Mouse (Mus musculus): ENCODE data around the gene Unc93b1. TPM values are rescaled to one million over a fixed set of nuclear protein-coding genes. Genes with fewer than 3 reads are reported as not detected.

Gene Unc93b1
- polyA plus RNA-seq, 1 experiment from 2014 or later, result 27.7 TPM

DNA sequence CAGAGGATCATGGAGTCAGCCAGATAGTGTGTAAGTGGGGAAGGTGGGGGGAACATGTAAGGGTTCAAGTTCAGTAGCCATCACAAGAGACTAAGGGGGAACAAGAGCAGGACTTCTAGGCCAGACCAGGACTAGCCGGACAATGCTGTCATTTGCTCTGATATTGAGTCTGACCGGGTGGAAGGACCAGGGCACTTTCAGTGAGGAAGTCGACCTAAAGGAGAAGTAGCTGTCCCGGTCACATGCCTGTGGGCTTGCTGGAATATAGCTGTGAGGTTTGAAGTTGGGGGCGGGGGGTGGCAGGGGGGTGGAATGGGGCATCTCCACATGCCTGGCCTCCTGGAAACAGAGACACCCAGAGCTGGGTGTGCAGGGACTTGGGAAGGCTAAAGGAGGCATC, 20.5 kb upstream of the Unc93b1 start:
- ATAC-seq (ENCODE audit: insufficient number of reproducible peaks, low FRiP score, low TSS enrichment, low read depth), result no peak
- peaks cover 17% of the 10 kb centered on the region for H3K4me1 ChIP-seq
- no peak overlapping the region for H3K27ac ChIP-seq (replicated peaks)
- H3K36me3 ChIP-seq, result peaks cover 18% of the 10 kb centered on the region
- no peak overlapping the region for H3K9ac ChIP-seq
- no peak overlapping the region for H3K4me3 ChIP-seq (replicated peaks)
- H3K27me3 ChIP-seq, result no peaks in the 10 kb centered on the region
- 82% methylated on average over 5 of the region's 5 CpGs for WGBS
- no peaks in the 10 kb centered on the region for H3K9me3 ChIP-seq (replicated peaks)
- H3K4me2 ChIP-seq (replicated peaks), result no peak overlapping the region

DNA sequence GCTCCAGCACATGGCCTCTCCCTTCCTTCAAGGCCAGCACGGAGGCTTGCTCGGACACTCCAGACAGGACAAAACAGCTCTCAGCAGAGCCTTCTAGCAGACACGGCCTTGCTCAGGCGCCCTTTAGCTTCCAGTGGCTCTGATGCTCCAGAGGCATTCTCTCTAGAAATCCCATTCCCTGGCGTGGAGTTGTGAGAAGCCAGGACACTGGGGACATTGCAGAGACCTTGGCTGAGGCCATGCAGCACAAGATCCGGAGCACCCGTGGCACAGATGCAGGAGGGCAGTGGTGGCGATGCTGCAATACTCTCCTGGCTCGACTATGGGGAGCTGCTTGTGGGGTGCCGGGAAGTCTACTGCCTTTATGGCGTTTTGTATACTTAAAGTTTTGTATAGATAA, 18.3 kb upstream of the Unc93b1 start:
- Histone ChIP-seq H3K27ac (replicated peaks) (no peak overlapping the region), H3K36me3 (no peaks in the 10 kb centered on the region), H3K4me1 (peaks cover 11% of the 10 kb centered on the region), H3K9ac (no peak overlapping the region), H3K9me3 (replicated peaks) (no peaks in the 10 kb centered on the region), H3K4me2 (replicated peaks) (no peak overlapping the region), H3K4me3 (replicated peaks) (no peak overlapping the region), H3K27me3 (no peaks in the 10 kb centered on the region)
- ATAC-seq (ENCODE audit: insufficient number of reproducible peaks, low FRiP score, low TSS enrichment, low read depth), result no peak
- WGBS, result 70% methylated on average over 11 of the region's 11 CpGs

DNA sequence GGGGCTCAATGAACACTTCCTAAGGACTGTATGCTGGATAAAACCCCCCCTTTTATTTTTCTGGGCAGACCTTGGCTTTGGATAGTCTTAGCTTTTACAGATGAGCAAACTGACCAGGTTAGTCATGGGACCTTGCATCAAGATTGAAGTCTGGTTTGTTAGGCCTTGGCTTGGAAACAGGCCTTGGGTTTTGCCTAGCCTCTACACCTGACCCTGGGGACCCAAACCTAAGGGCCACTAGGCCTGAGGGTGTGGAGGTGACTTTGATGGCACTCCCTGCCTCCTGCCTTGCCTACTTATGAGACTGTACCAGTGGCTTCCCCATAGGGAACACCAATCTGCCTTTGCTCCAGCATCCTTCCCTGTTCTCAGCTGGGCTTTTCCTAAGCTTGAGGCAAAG, 15.1 kb upstream of the Unc93b1 start:
- Histone ChIP-seq H3K9me3 (replicated peaks) (no peaks in the 10 kb centered on the region), H3K4me1 (no peaks in the 10 kb centered on the region), H3K27me3 (no peaks in the 10 kb centered on the region), H3K4me3 (replicated peaks) (no peak overlapping the region), H3K27ac (replicated peaks) (no peak overlapping the region), H3K9ac (no peak overlapping the region), H3K4me2 (replicated peaks) (no peak overlapping the region), H3K36me3 (no peaks in the 10 kb centered on the region)
- no peak for ATAC-seq (ENCODE audit: insufficient number of reproducible peaks, low FRiP score, low TSS enrichment, low read depth)

DNA sequence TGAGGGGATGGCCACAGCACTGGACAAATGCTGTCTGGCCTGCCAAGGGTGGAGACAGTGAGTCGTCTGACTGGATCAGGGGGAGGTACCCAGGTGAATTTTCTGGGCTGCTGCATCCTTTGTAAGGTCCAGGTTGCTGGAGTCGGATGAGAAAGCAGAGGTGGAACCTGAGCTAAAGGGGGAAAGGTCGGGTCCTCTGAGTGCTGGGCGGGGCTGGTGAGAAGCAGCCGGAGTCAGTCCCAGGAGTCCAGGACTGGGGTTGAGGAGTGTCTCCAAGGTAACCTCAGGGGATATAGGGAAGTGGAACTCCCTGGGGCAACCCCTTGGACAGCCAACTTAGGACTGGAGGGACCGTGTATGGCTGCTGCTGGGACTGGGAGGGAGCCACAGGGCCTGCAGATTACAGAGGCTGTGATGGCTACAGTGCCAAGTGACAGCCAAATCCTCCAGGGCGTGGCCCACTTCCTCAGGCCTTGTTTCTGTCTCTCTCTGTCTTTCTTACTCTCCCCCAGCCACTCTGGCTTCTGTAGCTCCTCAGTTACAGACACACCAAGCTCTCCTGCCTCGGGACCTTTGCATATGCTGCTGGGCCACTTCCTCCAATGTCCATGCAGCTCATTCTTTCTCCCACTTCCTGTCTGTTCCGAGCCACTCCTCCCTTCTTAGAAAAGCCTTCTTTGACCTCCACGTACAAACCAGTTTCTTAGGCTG, 12.2 kb upstream of the Unc93b1 start:
- no peak overlapping the region for H3K4me2 ChIP-seq (replicated peaks)
- no peak for ATAC-seq (ENCODE audit: insufficient number of reproducible peaks, low FRiP score, low TSS enrichment, low read depth)
- no peak overlapping the region for H3K9ac ChIP-seq
- H3K27me3 ChIP-seq, result no peaks in the 10 kb centered on the region
- peaks cover 13% of the 10 kb centered on the region for H3K4me1 ChIP-seq
- no peaks in the 10 kb centered on the region for H3K36me3 ChIP-seq
- no peaks in the 10 kb centered on the region for H3K9me3 ChIP-seq (replicated peaks)
- no peak overlapping the region for H3K4me3 ChIP-seq (replicated peaks)
- WGBS, result 43% methylated on average over 10 of the region's 10 CpGs
- peak overlapping the region; percentile 13; the same call in 1 of the 2 replicates for H3K27ac ChIP-seq (replicated peaks)

DNA sequence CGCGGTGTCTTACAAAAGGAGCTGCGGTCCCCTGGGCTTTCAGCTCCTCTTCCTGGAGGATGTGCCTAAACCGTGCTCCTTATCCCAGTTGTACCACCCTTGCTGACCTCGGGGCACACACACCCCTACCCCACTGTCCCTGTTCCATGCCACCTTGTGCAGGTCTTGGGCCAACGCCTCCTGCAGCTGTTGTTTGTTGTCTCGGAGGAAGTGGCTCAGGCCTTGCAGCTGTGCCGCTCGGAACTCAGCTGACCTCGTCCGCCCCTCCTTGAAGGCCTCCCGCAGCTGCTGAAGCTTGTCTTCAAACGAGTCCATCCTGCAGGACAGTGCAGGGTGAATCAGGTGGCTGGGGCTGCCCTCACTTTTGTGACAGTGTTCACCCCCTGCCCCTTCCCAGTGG, 11.4 kb upstream of the Unc93b1 start:
- Histone ChIP-seq H3K36me3 (no peaks in the 10 kb centered on the region), H3K4me1 (peaks cover 13% of the 10 kb centered on the region), H3K9me3 (replicated peaks) (no peaks in the 10 kb centered on the region), H3K27ac (replicated peaks) (peak overlapping the region; percentile 13), H3K4me2 (replicated peaks) (no peak overlapping the region), H3K27me3 (no peaks in the 10 kb centered on the region), H3K9ac (no peak overlapping the region), H3K4me3 (replicated peaks) (no peak overlapping the region)
- peak; percentile 60 for ATAC-seq (ENCODE audit: insufficient number of reproducible peaks, low FRiP score, low TSS enrichment, low read depth)
- WGBS, result 57% methylated on average over 13 of the region's 13 CpGs

DNA sequence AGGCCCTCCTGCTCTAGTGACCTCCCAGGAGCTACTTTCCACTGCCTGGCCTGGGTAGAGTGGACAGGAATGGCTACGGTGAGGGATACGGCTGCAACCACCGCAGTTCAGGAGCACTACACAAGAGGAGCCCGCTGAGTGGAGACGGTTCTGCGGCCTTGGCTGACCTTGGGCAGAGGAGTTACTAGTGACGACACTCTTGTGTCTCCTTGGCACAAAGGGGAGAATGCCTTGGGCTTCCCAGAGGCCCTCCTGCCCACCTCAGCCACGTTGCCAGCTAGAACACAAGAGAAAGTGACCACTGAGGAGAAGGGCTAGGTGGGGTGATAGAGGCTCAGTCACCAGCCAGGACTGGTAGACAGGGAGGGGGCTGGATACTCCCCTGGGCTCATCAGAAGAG, 10.8 kb upstream of the Unc93b1 start:
- 72% methylated on average over 8 of the region's 8 CpGs for WGBS
- H3K9ac ChIP-seq, result no peak overlapping the region
- peak overlapping the region; percentile 3; the same call in 1 of the 2 replicates for H3K27ac ChIP-seq (replicated peaks)
- H3K4me1 ChIP-seq, result peaks cover 17% of the 10 kb centered on the region
- no peaks in the 10 kb centered on the region for H3K27me3 ChIP-seq
- no peak overlapping the region for H3K4me2 ChIP-seq (replicated peaks)
- no peak for ATAC-seq (ENCODE audit: insufficient number of reproducible peaks, low FRiP score, low TSS enrichment, low read depth)
- no peaks in the 10 kb centered on the region for H3K36me3 ChIP-seq
- H3K9me3 ChIP-seq (replicated peaks), result no peaks in the 10 kb centered on the region
- no peak overlapping the region for H3K4me3 ChIP-seq (replicated peaks)

DNA sequence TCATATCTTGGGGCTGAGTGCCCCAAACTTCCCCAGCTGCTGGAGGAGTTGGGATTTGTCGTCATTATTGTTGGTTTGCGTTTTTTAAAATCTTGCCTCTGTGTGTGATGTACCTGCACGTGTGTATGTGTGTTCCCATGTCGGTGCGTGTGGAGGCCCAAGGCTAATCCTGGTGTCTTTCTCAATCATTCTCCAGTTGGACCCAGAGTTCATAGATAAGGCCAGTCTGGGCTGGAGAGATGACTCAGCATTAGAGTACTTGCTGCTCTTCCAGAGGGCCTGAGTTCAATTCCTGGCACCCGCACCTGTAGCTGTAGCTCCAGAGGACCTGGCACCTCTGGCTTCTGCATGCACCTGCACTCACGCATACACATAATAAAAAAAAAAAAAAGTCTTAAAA, 10.1 kb upstream of the Unc93b1 start:
- WGBS, result 88% methylated on average over 7 of the region's 7 CpGs
- no peak overlapping the region for H3K4me2 ChIP-seq (replicated peaks)
- no peaks in the 10 kb centered on the region for H3K36me3 ChIP-seq
- no peak overlapping the region for H3K9ac ChIP-seq
- no peak overlapping the region for H3K4me3 ChIP-seq (replicated peaks)
- ATAC-seq (ENCODE audit: insufficient number of reproducible peaks, low FRiP score, low TSS enrichment, low read depth), result no peak
- H3K9me3 ChIP-seq (replicated peaks), result no peaks in the 10 kb centered on the region
- H3K27me3 ChIP-seq, result no peaks in the 10 kb centered on the region
- H3K4me1 ChIP-seq, result peaks cover 24% of the 10 kb centered on the region
- H3K27ac ChIP-seq (replicated peaks), result 0 out of 2 replicates have a peak overlapping the region, but pooled peaks have one; percentile 3

DNA sequence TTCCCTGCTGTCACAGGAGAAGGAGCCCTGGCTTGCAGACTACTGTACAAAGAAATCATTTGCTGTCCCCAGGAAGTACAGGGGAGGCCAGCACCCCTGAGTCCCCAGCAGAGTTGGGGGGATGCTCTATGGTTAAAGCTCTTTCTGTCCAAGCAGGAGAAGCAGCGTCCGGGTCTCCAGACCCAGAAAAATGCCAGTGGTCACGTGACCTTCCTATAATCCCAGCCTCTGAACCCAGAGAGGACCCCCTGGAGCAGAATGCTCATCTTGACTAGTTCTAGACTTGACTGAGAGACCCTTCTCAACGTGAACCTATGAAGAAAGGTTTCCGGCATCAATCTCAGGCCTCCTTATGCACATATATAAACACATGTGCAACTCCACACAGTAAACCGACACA, 9.1 kb upstream of the Unc93b1 start:
- Histone ChIP-seq H3K36me3 (no peaks in the 10 kb centered on the region), H3K4me3 (replicated peaks) (no peak overlapping the region), H3K4me1 (peaks cover 34% of the 10 kb centered on the region), H3K9ac (no peak overlapping the region), H3K27ac (replicated peaks) (peak overlapping the region; percentile 8; the same call in 1 of the 2 replicates), H3K9me3 (replicated peaks) (no peaks in the 10 kb centered on the region), H3K27me3 (no peaks in the 10 kb centered on the region), H3K4me2 (replicated peaks) (no peak overlapping the region)
- ATAC-seq (ENCODE audit: insufficient number of reproducible peaks, low FRiP score, low TSS enrichment, low read depth), result no peak
- WGBS, result 50% methylated on average over 6 of the region's 6 CpGs

DNA sequence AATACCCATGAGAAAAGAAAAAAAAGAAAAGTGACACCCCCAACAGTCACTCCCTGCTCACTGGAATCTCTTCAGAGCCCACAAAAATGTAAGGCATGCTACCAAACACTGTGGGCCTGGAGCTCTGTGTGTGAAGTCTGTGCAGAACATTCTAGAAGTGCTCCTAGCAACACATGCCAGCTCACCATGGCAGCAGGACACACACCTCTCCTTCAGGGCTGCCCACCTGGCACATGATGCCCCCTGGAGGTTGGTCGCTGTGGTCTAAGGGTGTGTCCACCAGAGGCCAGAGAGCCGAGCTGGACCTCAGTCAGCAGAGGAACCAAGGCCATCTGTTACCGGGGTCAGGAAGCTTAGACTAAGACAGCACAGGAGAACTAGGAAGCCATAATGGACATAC, 8.7 kb upstream of the Unc93b1 start:
- 49% methylated on average over 3 of the region's 3 CpGs for WGBS
- H3K4me3 ChIP-seq (replicated peaks), result no peak overlapping the region
- H3K36me3 ChIP-seq, result no peaks in the 10 kb centered on the region
- no peak overlapping the region for H3K4me2 ChIP-seq (replicated peaks)
- ATAC-seq (ENCODE audit: insufficient number of reproducible peaks, low FRiP score, low TSS enrichment, low read depth), result no peak
- no peaks in the 10 kb centered on the region for H3K27me3 ChIP-seq
- H3K27ac ChIP-seq (replicated peaks), result peak overlapping the region; percentile 8; the same call in 1 of the 2 replicates
- H3K9me3 ChIP-seq (replicated peaks), result no peaks in the 10 kb centered on the region
- no peak overlapping the region for H3K9ac ChIP-seq
- peaks cover 37% of the 10 kb centered on the region for H3K4me1 ChIP-seq

DNA sequence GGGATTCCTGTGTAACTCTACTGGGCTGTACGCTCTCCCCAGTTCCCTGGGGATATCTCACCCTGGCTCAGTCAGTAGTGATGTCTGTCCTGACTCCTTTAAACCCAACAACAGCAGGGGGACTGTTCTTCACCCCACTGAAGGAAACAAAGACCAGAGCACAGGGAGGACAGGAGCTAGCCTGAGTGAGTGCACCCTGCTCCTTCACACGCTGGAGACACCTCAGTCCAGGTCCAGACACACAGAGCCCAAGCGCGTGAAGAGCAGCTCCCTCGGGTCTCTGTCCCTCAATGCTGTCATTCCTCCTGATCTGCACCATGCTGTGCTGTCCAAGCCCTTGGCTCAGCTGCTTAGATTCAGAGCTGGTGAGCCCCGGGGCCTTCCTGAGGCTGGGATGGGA, 8.3 kb upstream of the Unc93b1 start:
- no peak overlapping the region for H3K9ac ChIP-seq
- no peak overlapping the region for H3K4me3 ChIP-seq (replicated peaks)
- no peaks in the 10 kb centered on the region for H3K9me3 ChIP-seq (replicated peaks)
- no peak overlapping the region for H3K4me2 ChIP-seq (replicated peaks)
- no peak for ATAC-seq (ENCODE audit: insufficient number of reproducible peaks, low FRiP score, low TSS enrichment, low read depth)
- H3K27me3 ChIP-seq, result no peaks in the 10 kb centered on the region
- no peaks in the 10 kb centered on the region for H3K36me3 ChIP-seq
- H3K27ac ChIP-seq (replicated peaks), result peak overlapping the region; percentile 8; the same call in 1 of the 2 replicates
- peaks cover 37% of the 10 kb centered on the region for H3K4me1 ChIP-seq
- WGBS, result 58% methylated on average over 6 of the region's 6 CpGs

DNA sequence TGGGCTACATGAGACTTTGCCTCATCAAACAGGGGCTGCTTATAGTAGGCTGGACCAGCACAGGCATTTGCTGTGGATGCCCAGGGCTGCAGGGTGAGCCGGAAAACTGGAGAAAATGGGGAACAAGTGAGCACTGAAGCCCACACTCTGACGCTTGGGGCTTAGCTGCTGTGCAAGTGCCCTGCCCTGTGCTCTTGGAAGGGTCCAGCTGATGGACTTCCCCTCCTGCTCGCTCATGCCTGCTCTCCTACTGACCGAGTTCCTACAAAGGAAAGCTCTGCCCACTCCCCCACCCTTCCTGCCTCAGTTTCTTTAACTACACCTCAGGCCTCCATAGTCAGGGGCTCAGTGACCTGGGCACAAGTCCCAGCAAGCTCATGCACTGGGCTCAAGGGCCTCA, 7.0 kb upstream of the Unc93b1 start:
- no peak for ATAC-seq (ENCODE audit: insufficient number of reproducible peaks, low FRiP score, low TSS enrichment, low read depth)
- Histone ChIP-seq H3K27ac (replicated peaks) (no peak overlapping the region), H3K4me2 (replicated peaks) (no peak overlapping the region), H3K9ac (no peak overlapping the region), H3K4me1 (peaks cover 37% of the 10 kb centered on the region), H3K36me3 (no peaks in the 10 kb centered on the region), H3K4me3 (replicated peaks) (no peak overlapping the region), H3K27me3 (no peaks in the 10 kb centered on the region), H3K9me3 (replicated peaks) (no peaks in the 10 kb centered on the region)
- 79% methylated on average over 4 of the region's 4 CpGs for WGBS

DNA sequence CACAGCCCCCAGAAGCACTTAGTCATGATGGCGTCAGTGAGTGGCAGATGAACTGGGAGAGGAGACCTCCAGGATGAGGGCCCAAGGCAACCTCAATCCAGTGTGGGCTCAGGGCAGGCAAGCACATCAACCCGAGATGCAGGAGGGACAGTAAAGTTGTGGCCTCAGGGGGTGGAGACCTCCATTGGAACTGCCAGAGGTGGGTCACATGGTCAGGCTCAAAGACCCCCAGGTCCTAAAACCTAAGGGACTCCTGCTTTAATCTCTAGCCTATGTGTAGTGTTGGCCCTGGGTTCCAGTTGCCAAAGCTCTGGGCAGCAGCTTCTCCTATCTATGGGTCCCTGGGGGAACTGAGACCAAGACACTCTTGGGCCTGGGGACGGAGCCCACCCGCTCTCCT, 6.2 kb upstream of the Unc93b1 start:
- H3K27me3 ChIP-seq, result no peaks in the 10 kb centered on the region
- H3K4me3 ChIP-seq (replicated peaks), result no peak overlapping the region
- H3K4me1 ChIP-seq, result peaks cover 37% of the 10 kb centered on the region
- no peak overlapping the region for H3K9ac ChIP-seq
- no peaks in the 10 kb centered on the region for H3K36me3 ChIP-seq
- ATAC-seq (ENCODE audit: insufficient number of reproducible peaks, low FRiP score, low TSS enrichment, low read depth), result no peak
- peak overlapping the region; percentile 85 for H3K27ac ChIP-seq (replicated peaks)
- no peaks in the 10 kb centered on the region for H3K9me3 ChIP-seq (replicated peaks)
- WGBS, result 76% methylated on average over 4 of the region's 4 CpGs
- H3K4me2 ChIP-seq (replicated peaks), result no peak overlapping the region

All from embryonic facial prominence, embryonic 15.5 days (tissue).